Mouse (Mus musculus) brain, adult 2 months (tissue): Measurements from ENCODE around the gene Serpina3j.
"Not testable (repeated sequence)": the region's sequence is repeated elsewhere in the genome, so short reads cannot be mapped to it uniquely, and the experiment has no call there.

ENCODE experiments used
- DNase-seq: peaks from one replicate; pipeline ENCODE4 v3.0.0; 2011; ENCODE audit warnings: low read depth, low spot score

Gene Serpina3j

GRCm38 (mm10) chr12:104314253-104314652, at the start of gene Serpina3j:
Serpina3j (plus strand) TSS chr12:104314553.
- DNase-seq = no peak

- DNase-seq = no peak
Measured at GRCm38 (mm10) chr12:104266374-104266773, 48.0 kb upstream of the Serpina3j start.

- no peak for DNase-seq
Measured at GRCm38 (mm10) chr12:104278216-104279055, 35.9 kb upstream of the Serpina3j start.

- no peak for DNase-seq
Measured at GRCm38 (mm10) chr12:104279056-104279435, 35.3 kb upstream of the Serpina3j start.

- DNase-seq = no peak
Measured at GRCm38 (mm10) chr12:104283380-104283779, 31.0 kb upstream of the Serpina3j start.

- no peak for DNase-seq
Measured at GRCm38 (mm10) chr12:104288336-104288735, 26.0 kb upstream of the Serpina3j start.

GRCm38 (mm10) chr12:104289872-104290271, 24.5 kb upstream of the Serpina3j start:
- no peak for DNase-seq

GRCm38 (mm10) chr12:104293963-104294362, 20.4 kb upstream of the Serpina3j start:
- DNase-seq = peak; percentile 27

- peak; percentile 75 for DNase-seq
Measured at GRCm38 (mm10) chr12:104298049-104298448, 16.3 kb upstream of the Serpina3j start.

GRCm38 (mm10) chr12:104305991-104306390, 8.4 kb upstream of the Serpina3j start:
- DNase-seq = no peak

- peak; percentile 2 for DNase-seq
Measured at GRCm38 (mm10) chr12:104322454-104322853, 8.1 kb downstream of the Serpina3j start.

- no peak for DNase-seq
Measured at GRCm38 (mm10) chr12:104331701-104332100, 17.3 kb downstream of the Serpina3j start.

- not testable (repeated sequence) for DNase-seq
Measured at GRCm38 (mm10) chr12:104336873-104337272, 22.5 kb downstream of the Serpina3j start.

GRCm38 (mm10) chr12:104338226-104338625, 23.9 kb downstream of the Serpina3j start, which contains the start of the genes Serpina3k and Serpina3m:
Serpina3k (plus strand) TSS chr12:104338486.
Serpina3m (plus strand) TSS chr12:104338486.
- not testable (repeated sequence) for DNase-seq

- DNase-seq = no peak
Measured at GRCm38 (mm10) chr12:104338705-104339104, 24.4 kb downstream of the Serpina3j start.

- DNase-seq = not testable (repeated sequence)
Measured at GRCm38 (mm10) chr12:104342489-104342888, 28.1 kb downstream of the Serpina3j start.

GRCm38 (mm10) chr12:104345181-104345580, 30.8 kb downstream of the Serpina3j start:
- DNase-seq = no peak

GRCm38 (mm10) chr12:104345707-104346106, 31.4 kb downstream of the Serpina3j start:
- DNase-seq = no peak

- DNase-seq = no peak
Measured at GRCm38 (mm10) chr12:104347091-104347490, 32.7 kb downstream of the Serpina3j start.

GRCm38 (mm10) chr12:104351812-104352211, 37.5 kb downstream of the Serpina3j start:
- peak; percentile 61 for DNase-seq

GRCm38 (mm10) chr12:104356006-104356405, 41.7 kb downstream of the Serpina3j start:
- no peak for DNase-seq

GRCm38 (mm10) chr12:104369986-104370385, 55.6 kb downstream of the Serpina3j start:
- DNase-seq = no peak
